Mouse (Mus musculus) thymus, adult 2 months (tissue): ENCODE results near the gene Fam118b. TPM values are rescaled to one million over a fixed set of nuclear protein-coding genes. Genes with fewer than 3 reads are reported as not detected.

Source experiments
- DNase-seq: peaks from one replicate; pipeline ENCODE4 v3.0.0; 2021
- H3K27ac ChIP-seq: fragments of 200-500 bp; 2 replicates; pipeline ENCODE4 v1.5.1; 2012; ENCODE audit warnings: low read length, control low read depth; ENCODE audit not compliant: control insufficient read depth, insufficient read depth
- H3K27me3 ChIP-seq: fragments of 200-500 bp; 2 replicates; pipeline ENCODE4 v1.6.1; 2012; ENCODE audit warnings: mild to moderate bottlenecking, low read length, moderate library complexity, mixed read lengths; ENCODE audit not compliant: control insufficient read depth, insufficient read depth
- H3K36me3 ChIP-seq: fragments of 200-500 bp; 2 replicates; pipeline ENCODE4 v1.6.1; 2012; ENCODE audit warnings: mild to moderate bottlenecking, low read length, moderate library complexity; ENCODE audit not compliant: control insufficient read depth, insufficient read depth
- H3K4me1 ChIP-seq: fragments of 200-500 bp; replicated peaks from 2 replicates; pipeline ENCODE4 v1.6.1; 2012; ENCODE audit warnings: low read length; ENCODE audit not compliant: control insufficient read depth, insufficient read depth
- H3K4me3 ChIP-seq: fragments of 200-500 bp; 2 replicates; pipeline ENCODE4 v1.5.1; 2012; ENCODE audit warnings: mild to moderate bottlenecking, low read length, control low read depth, moderate library complexity; ENCODE audit not compliant: control insufficient read depth, insufficient read depth
- CTCF ChIP-seq: fragments of 200-500 bp; IDR thresholded peaks from 2 replicates; pipeline ENCODE4 v1.5.1; 2012; ENCODE audit warnings: mild to moderate bottlenecking, control low read depth, low read length, moderate library complexity, borderline replicate concordance; ENCODE audit not compliant: control insufficient read depth, poor library complexity, insufficient read depth; ENCODE audit errors: extremely low read depth
- POLR2A ChIP-seq: fragments of 200-500 bp; IDR thresholded peaks from 2 replicates; pipeline ENCODE4 v1.6.1; 2012; ENCODE audit warnings: mild to moderate bottlenecking, low read length, control low read depth, moderate library complexity; ENCODE audit not compliant: control insufficient read depth, poor library complexity, insufficient read depth; ENCODE audit errors: extremely low read depth
- WGBS: fragments of 180-500 bp; shearing (Covaris S2); methylation state at CpG from one replicate; pipeline ENCODE4 v1.1.7; 2018; 5-methylcytosine and 5-hydroxymethylcytosine counted together
- polyA plus RNA-seq: library from polyadenylated mRNA; depleted of rRNA; stranded (reverse); fragments of >200 nt; gene quantifications from 2 replicates; pipeline ENCODE4 v1.2.3, GENCODE M21; 2012

The Fam118b gene
- polyA plus RNA-seq, 1 experiment: 20.6 TPM

- Histone ChIP-seq H3K4me3 (no peak overlapping the region), H3K4me1 (no peaks in the 10 kb centered on the region), H3K36me3 (no peaks in the 10 kb centered on the region), H3K27ac (no peak overlapping the region), H3K27me3 (no peaks in the 10 kb centered on the region)
- 96% methylated on average over 3 of the region's 3 CpGs for WGBS
- no peak for TF ChIP-seq POLR2A
- no peak for TF ChIP-seq CTCF
- DNase-seq: no peak
Observed at GRCm38 (mm10) chr9:35286351-35286750, 18.7 kb upstream of the Fam118b start.

- Histone ChIP-seq H3K27me3 (no peaks in the 10 kb centered on the region), H3K4me1 (no peaks in the 10 kb centered on the region), H3K4me3 (no peak overlapping the region), H3K27ac (no peak overlapping the region), H3K36me3 (no peaks in the 10 kb centered on the region)
- WGBS: 90% methylated on average over 4 of the region's 4 CpGs
- TF ChIP-seq CTCF (no peak), POLR2A (no peak)
- DNase-seq: no peak
Observed at GRCm38 (mm10) chr9:35284351-35284750, 16.7 kb upstream of the Fam118b start.

- Histone ChIP-seq H3K36me3 (no peaks in the 10 kb centered on the region), H3K4me1 (no peaks in the 10 kb centered on the region), H3K4me3 (no peak overlapping the region), H3K27ac (no peak overlapping the region), H3K27me3 (no peaks in the 10 kb centered on the region)
- TF ChIP-seq CTCF: no peak
- TF ChIP-seq POLR2A: no peak
- 93% methylated on average over 13 of the region's 13 CpGs for WGBS
- DNase-seq: no peak
Observed at GRCm38 (mm10) chr9:35283415-35284069, 15.9 kb upstream of the Fam118b start.

DNA sequence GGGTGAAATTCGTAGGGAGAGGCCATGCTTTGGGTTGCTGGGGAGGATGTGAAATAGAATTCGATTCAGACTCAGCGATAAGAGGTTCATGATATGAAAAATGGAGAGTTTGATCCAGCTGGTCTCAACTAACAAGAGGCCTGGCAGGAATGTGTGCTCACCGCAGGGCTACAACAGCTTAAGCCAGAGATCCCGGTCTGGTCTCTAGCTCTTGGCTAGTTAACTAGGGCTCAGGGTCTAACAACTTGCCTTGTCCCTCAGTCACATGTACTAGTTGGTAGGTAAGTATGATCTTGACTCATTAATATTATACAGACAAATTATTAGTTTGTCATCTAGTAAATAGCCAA is 15.2 kb upstream of the Fam118b start:
- Histone ChIP-seq H3K27ac (no peak overlapping the region), H3K36me3 (no peaks in the 10 kb centered on the region), H3K4me3 (no peak overlapping the region), H3K27me3 (no peaks in the 10 kb centered on the region), H3K4me1 (no peaks in the 10 kb centered on the region)
- TF ChIP-seq POLR2A: no peak
- no peak for TF ChIP-seq CTCF
- no peak for DNase-seq
- WGBS: 87% methylated on average over 5 of the region's 5 CpGs

DNA sequence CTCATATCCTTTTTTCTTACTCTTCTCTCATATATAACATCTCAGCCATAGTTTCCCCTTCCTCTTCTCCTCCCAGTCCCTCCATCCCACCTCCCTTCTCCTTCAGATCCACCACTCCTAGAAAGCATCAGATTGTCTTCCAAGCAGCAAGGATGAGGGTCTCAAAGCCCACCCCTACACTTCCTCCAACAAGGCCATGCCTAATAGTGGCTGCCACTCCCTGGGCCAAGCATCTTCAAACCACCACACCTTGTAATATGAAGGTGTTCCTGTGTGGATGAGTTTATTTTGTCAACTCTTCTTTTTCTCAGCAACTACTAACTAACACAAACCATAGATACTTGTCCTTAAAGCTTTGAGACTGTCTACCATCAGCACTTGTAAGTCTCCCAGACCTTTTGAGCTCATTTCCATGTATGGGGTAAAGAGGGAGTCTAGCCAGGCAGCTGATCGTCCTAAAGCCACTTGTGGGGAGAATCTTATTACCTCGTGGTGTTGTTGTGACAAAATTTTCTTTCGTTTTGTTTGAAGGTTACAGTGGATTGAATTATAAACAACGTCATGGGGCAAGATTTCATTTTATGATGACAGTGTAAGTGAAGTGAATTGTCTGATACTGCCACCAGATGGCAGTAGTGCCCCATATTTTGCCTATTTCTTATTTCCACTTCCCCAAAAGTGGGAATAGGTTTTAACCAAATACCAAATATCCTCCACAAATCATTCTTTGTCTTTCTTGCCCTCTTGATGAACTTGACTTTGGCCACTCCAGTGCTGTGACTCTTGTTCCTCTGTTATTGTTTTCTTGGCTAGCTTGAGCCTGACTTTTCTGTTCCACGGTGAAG is 14.6 kb upstream of the Fam118b start:
- 21% methylated on average over 5 of the region's 5 CpGs for WGBS
- no peak overlapping the region for H3K27ac ChIP-seq
- no peak for TF ChIP-seq POLR2A
- TF ChIP-seq CTCF: no peak
- no peaks in the 10 kb centered on the region for H3K36me3 ChIP-seq
- no peaks in the 10 kb centered on the region for H3K4me1 ChIP-seq
- no peaks in the 10 kb centered on the region for H3K27me3 ChIP-seq
- peak; percentile 40 for DNase-seq
- no peak overlapping the region for H3K4me3 ChIP-seq

DNA sequence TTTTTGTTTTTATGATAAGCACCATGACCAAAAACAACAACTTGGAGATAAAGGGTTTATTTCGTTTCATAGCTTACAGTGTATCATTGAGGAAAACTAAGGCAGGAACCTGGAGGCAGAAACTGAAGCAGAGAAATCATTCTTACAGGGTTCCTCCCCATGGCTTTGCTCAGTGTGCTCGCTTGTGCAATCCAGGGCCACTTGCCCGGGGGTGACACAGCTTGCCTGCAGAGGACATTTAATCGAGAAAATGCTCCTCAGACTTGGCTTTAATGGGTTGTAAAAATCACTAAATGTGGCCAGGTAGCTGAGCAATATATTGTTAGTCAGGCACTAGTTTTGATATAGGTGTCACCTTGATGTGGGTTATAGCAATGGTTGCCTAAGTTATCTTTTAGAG is 10.8 kb upstream of the Fam118b start:
- H3K4me3 ChIP-seq: no peak overlapping the region
- WGBS: 95% methylated on average over 4 of the region's 4 CpGs
- no peak for TF ChIP-seq CTCF
- TF ChIP-seq POLR2A: no peak
- no peak overlapping the region for H3K27ac ChIP-seq
- no peaks in the 10 kb centered on the region for H3K27me3 ChIP-seq
- H3K36me3 ChIP-seq: peaks cover 24% of the 10 kb centered on the region
- no peak for DNase-seq
- no peaks in the 10 kb centered on the region for H3K4me1 ChIP-seq

GRCm38 (mm10) chr9:35277855-35278365 is 10.3 kb upstream of the Fam118b start:
- H3K36me3 ChIP-seq: peaks cover 30% of the 10 kb centered on the region
- WGBS: 90% methylated on average over 3 of the region's 3 CpGs
- H3K4me1 ChIP-seq: no peaks in the 10 kb centered on the region
- no peak overlapping the region for H3K27ac ChIP-seq
- no peaks in the 10 kb centered on the region for H3K27me3 ChIP-seq
- TF ChIP-seq CTCF (no peak), POLR2A (no peak)
- no peak overlapping the region for H3K4me3 ChIP-seq
- DNase-seq: no peak
